Mouse (Mus musculus) erythroid progenitor cell, adult 5-6 weeks (primary cell): ENCODE measurements around the gene Klhdc3. TPM values are rescaled to one million over a fixed set of nuclear protein-coding genes. Genes with fewer than 3 reads are reported as not detected.

ENCODE experiments used
- ATAC-seq: replicated peaks from 2 replicates; pipeline ENCODE4 v1.8.0; 2016; ENCODE audit warnings: moderate number of reproducible peaks, mild to moderate bottlenecking, moderate TSS enrichment, inconsistent platforms; ENCODE audit not compliant: poor library complexity, low FRiP score, severe bottlenecking
- total RNA-seq, 2 experiments: library from RNA; stranded (forward) in 1 of 2; stranded (reverse) in 1 of 2; fragments of 150-400 nt in 1 of 2; fragments of 186-747, 209-891 nt in 1 of 2; gene quantifications; 2 replicates each; pipeline versions ENCODE4 v1.2.3 to v1.2.4; 2015 to 2017; ENCODE audit warnings: low replicate concordance in 2 of 2

Gene Klhdc3
- total RNA-seq (2015; ENCODE audit: low replicate concordance) = 16.9 and 23.1 TPM in 2 replicates
- total RNA-seq (2017; ENCODE audit: low replicate concordance) = 5.1 and 17.2 TPM in 2 replicates

- peak; percentile 95 for ATAC-seq
These were observed at the start of gene Klhdc3 for GRCm38 (mm10) chr17:46680760-46681373. Klhdc3 (minus strand) TSS chr17:46680914.

GRCm38 (mm10) chr17:46728904-46729318 is 48.2 kb upstream of the Klhdc3 start, which contains the start of gene Gnmt:
Gnmt (minus strand) TSS chr17:46729168.
- no peak for ATAC-seq

DNA sequence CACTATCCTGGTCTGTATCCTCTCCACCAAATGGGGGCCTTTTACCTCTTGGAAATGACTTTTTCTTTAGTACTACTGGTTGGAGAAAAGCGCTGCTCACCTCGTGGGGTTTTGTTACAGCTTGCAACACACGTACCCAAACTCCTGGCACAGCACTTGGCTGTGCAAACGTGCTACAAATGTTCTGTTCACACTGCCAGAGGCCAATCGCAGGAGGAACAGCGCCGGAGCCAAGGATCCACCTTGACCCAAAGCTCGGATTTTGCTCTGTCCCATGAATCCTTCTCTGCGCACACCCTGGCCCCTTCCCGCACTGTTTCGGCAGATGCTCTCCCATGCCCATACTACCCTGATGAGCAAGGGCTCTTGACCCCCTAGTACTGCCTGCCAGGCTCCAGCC is 47.8 kb upstream of the Klhdc3 start:
- no peak for ATAC-seq

DNA sequence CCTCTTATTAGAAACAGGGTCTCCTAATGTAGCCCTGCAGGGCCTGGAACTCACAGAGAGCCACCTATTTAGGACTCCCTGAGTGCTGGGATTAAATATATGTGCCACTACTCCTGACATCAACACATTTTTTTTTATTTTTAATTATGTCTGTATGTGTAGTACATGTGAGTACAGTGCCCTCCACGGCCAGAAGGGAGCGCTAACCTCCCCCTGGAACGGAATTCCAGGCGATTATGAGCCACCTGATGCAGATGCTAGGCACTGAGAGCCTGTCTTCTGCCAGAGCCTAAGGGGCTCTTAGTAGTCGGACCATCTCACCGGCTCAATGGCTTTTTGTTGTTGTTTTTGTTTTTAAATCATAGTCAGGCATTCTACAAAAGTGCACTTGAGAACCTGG is 47.3 kb upstream of the Klhdc3 start:
- ATAC-seq = no peak

DNA sequence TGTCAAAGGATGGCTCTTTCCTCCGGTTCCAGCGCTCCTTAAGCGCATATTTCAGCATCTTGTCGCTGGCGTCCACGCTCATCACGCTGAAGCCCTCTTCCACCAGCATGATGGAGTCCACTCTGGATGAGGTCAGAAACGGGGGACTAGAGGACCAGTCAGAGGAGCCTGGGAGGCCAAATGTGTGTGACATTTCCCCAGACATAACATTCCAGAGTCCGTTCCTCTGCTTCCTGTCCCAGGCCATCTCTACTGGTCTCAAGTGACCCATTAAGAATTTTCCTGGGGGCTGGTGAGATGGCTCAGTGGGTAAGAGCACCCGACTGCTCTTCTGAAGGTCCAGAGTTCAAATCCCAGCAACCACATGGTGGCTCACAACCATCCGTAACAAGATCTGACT is 46.6 kb upstream of the Klhdc3 start:
- ATAC-seq = no peak

- ATAC-seq = no peak
These were observed 45.3 kb upstream of the Klhdc3 start for GRCm38 (mm10) chr17:46725731-46726645.

- ATAC-seq = no peak
These were observed 44.6 kb upstream of the Klhdc3 start for GRCm38 (mm10) chr17:46725273-46725672.

GRCm38 (mm10) chr17:46724477-46725084 is 43.9 kb upstream of the Klhdc3 start:
- ATAC-seq = no peak

- ATAC-seq = no peak
These were observed 40.4 kb upstream of the Klhdc3 start for GRCm38 (mm10) chr17:46721077-46721476.

DNA sequence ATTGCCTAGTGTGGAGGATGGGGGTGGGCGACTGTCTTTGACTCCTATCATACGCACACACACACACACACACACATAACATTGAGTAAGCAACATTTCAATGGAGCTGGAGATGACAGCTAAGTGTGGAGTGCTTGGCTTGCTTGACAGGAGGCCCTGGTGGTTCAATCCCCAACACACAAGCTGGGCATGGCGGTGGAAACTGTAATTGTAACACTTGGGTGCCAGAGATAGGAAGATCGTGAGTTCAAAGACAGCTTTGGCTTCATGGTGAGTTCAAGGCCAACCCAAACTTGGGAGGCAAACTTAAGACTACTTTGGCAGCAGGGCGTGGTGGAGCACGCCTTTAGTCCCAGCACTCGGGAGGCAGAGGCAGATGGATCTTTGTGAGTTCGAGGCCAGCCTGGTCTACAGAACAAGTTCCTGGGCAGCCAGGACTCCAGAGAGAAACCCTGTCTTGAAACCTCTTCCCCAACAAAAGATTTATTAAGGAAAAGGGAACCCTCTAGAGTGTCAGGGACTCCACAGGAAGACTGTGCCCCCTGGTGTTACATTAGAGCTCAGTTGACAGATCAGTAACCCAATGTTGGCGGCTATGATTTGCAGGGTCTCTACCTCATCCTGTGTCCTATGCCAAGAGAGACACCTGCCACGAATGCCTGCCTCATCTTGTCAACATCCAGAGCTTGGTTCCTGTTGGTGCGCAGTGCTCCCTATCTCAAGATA is 34.2 kb upstream of the Klhdc3 start:
- ATAC-seq = no peak

DNA sequence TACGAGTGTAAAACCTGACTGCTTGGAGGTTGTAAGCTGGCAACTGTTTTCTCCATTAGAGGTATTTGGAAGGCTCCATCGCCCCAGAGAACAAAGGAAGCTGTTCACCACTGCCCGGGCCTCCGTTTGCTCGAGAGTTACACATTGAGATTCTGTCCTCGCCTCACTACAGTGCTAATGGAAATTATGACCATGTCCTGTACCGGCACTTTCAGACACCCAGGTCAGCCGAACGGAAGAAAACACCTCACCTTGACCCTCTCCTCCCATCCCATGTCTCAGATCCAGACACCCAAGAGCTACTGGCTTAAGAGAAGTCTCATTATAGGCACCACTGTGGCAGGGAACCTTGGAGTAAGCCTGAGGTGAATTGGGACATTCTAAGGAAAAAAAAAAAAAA is 33.1 kb upstream of the Klhdc3 start:
- no peak for ATAC-seq

DNA sequence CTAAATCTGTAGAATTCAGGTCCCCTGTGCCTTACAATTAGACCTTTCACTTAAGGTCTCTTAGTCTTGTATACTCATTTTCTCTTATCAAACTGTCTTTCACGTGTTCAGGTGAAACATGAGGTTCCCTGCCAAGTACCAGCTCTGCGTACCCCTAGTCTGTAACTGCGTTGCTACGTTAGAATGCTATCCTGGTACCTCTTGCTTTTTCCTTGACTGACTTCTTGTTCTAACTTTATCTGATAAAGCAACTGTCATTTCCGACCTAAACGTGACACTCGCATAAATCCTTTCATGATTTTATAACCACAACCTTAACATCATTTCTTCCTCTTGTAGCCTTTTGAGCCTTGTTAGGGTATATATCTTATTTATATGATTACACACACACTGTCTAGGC is 31.7 kb upstream of the Klhdc3 start:
- ATAC-seq = no peak

- 0 out of 2 replicates have a peak, but pooled peaks have one; percentile 41 for ATAC-seq
These were observed 31.0 kb upstream of the Klhdc3 start for GRCm38 (mm10) chr17:46711612-46712271.

- ATAC-seq = peak; percentile 97
These were observed 30.4 kb upstream of the Klhdc3 start, which contains the start of gene Pex6 for GRCm38 (mm10) chr17:46710959-46711597. Pex6 (plus strand) TSS chr17:46711463.

GRCm38 (mm10) chr17:46706375-46707089 is 25.8 kb upstream of the Klhdc3 start:
- ATAC-seq = no peak

DNA sequence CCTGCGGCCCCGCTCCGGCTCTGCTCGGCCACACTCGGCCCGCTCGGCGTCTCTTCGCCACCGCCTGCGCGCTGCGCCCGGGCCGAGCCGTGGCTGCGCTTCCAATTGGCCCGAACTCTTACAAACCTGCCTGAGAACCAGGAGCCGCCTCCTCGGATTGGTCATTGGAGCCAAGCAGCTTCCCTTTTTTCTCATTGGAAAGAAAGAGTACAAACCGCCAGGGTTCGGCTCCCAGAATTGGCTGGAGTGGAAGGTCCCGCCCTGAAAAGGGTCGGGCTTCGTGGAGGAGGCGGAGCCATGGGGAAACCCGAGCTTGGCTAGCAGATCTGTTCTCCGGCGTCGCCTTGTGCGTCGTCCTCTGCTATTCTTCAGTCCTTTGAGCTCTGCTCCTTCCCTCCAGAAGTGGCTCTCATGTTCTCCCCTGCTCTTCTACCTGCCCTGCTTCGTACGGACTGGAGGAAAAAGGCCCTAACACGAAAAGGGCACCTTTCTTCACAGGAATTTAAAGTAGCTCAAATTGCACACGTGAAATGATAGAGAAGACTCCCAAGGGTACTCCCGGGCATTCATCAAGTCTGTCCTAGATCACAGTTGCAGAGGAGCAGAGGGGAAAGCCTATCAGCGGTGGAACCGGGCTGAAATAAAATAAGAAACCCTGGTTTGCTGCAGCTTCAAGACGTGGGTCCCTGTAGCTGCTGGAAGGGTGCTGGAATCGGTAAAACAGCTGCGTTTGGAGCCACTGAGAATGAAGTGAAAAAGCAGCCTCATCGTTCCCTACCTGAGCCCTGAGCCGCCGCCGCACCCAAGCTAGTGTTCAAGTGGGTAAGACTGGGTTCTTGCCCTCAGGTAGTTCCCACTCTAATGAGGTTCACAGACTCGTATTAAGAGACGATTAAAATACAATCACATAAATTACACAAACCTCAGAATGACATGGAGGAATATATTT is 24.4 kb upstream of the Klhdc3 start, which contains the start of gene Ppp2r5d:
Ppp2r5d (minus strand) TSS at position 225 of the 949 bp plus-strand sequence.
- peak; percentile 97 for ATAC-seq
